Mouse (Mus musculus): ENCODE data around the gene Slc39a11. TPM values are rescaled to one million over a fixed set of nuclear protein-coding genes. Genes with fewer than 3 reads are reported as not detected.

The Slc39a11 gene
- polyA plus RNA-seq, 1 experiment from 2014 or later = 21.8 TPM

DNA sequence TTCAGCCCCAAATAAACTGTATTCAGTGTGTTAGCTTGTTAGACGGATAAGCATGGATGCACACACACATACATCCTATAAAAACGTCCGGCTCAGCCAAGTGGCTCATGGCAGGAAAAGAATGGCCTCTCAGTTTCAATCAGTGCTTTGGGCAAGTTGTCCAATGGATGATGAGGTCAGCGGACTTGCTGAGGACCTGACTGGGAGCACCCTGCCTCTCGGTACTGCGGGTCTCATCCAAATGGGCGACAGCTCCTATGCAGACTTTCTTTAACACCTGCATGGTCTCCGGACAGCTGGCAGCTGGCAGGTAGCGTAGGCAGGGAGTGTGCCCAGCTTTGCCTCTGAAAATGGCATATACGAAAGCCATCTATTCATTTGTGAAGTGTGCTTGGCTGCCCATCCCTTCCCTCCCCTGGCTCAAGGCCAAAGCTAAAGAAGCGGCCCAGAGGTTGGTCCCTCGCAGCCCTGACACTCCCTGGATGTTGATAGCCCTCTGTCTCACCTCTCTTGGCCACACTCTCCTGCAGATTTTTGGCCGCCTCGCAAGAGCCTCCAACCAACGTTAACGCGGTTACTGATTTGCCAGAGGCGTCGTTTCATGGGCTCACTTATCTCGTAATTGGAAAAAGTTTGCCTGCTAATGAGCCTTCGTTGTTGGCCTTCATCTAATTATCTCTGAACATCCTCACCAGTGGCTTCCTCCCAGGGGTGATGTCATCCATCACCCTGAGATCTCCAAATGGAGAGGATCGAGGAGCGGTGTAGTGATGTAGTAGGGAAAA lies 256.3 kb downstream of the Slc39a11 start:
- no peak overlapping the region for H3K27ac ChIP-seq (ENCODE audit: low read depth)
- no peaks in the 10 kb centered on the region for H3K27me3 ChIP-seq (ENCODE audit: insufficient read depth, low read length)
- DNase-seq (no peak), ATAC-seq (ENCODE audit: insufficient read depth) (no peak)
- TF ChIP-seq CTCF (IDR thresholded peaks at IDR 0.05; ENCODE audit: low read depth) = no peak
- H3K4me1 ChIP-seq (ENCODE audit: insufficient read depth) = no peaks in the 10 kb centered on the region
- H3K4me2 ChIP-seq = no peak overlapping the region
- WGBS = 61% methylated on average over 23 of the region's 23 CpGs
- H3K9me3 ChIP-seq (ENCODE audit: low read depth, low read length) = 0 out of 2 replicates have a peak, but pooled peaks cover 5% of the 10 kb centered on the region
- no peak overlapping the region for H3K4me3 ChIP-seq (ENCODE audit: low read depth, low read length)
- H3K9ac ChIP-seq = no peak overlapping the region
- H3K36me3 ChIP-seq (ENCODE audit: insufficient read depth) = no peaks in the 10 kb centered on the region

GRCm38 (mm10) chr11:113391664-113392063 lies 258.2 kb downstream of the Slc39a11 start:
- DNase-seq (no peak), ATAC-seq (ENCODE audit: insufficient read depth) (no peak)
- H3K4me1 ChIP-seq (ENCODE audit: insufficient read depth) = no peaks in the 10 kb centered on the region
- no peak overlapping the region for H3K9ac ChIP-seq
- 91% methylated on average over 12 of the region's 12 CpGs for WGBS
- no peak overlapping the region for H3K4me3 ChIP-seq (ENCODE audit: low read depth, low read length)
- TF ChIP-seq CTCF (IDR thresholded peaks at IDR 0.05; ENCODE audit: low read depth) = no peak
- H3K36me3 ChIP-seq (ENCODE audit: insufficient read depth) = no peaks in the 10 kb centered on the region
- no peak overlapping the region for H3K4me2 ChIP-seq
- no peaks in the 10 kb centered on the region for H3K27me3 ChIP-seq (ENCODE audit: insufficient read depth, low read length)
- H3K9me3 ChIP-seq (ENCODE audit: low read depth, low read length) = no peaks in the 10 kb centered on the region
- no peak overlapping the region for H3K27ac ChIP-seq (ENCODE audit: low read depth)

GRCm38 (mm10) chr11:113389637-113390036 lies 260.2 kb downstream of the Slc39a11 start:
- Histone ChIP-seq H3K27ac (ENCODE audit: low read depth) (no peak overlapping the region), H3K9ac (no peak overlapping the region), H3K27me3 (ENCODE audit: insufficient read depth, low read length) (no peaks in the 10 kb centered on the region), H3K4me1 (ENCODE audit: insufficient read depth) (no peaks in the 10 kb centered on the region), H3K9me3 (ENCODE audit: low read depth, low read length) (no peaks in the 10 kb centered on the region), H3K4me3 (ENCODE audit: low read depth, low read length) (no peak overlapping the region), H3K4me2 (no peak overlapping the region), H3K36me3 (ENCODE audit: insufficient read depth) (no peaks in the 10 kb centered on the region)
- DNase-seq = peak; percentile 24
- no peak for TF ChIP-seq CTCF (IDR thresholded peaks at IDR 0.05; ENCODE audit: low read depth)
- 47% methylated on average over 6 of the region's 6 CpGs for WGBS
- peak; percentile 49; the same call in 1 of the 2 replicates for ATAC-seq (ENCODE audit: insufficient read depth)

GRCm38 (mm10) chr11:113382674-113383571 lies 267.0 kb downstream of the Slc39a11 start:
- H3K36me3 ChIP-seq (ENCODE audit: insufficient read depth) = no peaks in the 10 kb centered on the region
- no peak for ATAC-seq (ENCODE audit: insufficient read depth)
- H3K4me2 ChIP-seq = no peak overlapping the region
- no peak overlapping the region for H3K4me3 ChIP-seq (ENCODE audit: low read depth, low read length)
- DNase-seq = peak; percentile 30
- no peaks in the 10 kb centered on the region for H3K4me1 ChIP-seq (ENCODE audit: insufficient read depth)
- no peaks in the 10 kb centered on the region for H3K27me3 ChIP-seq (ENCODE audit: insufficient read depth, low read length)
- 43% methylated on average over 10 of the region's 10 CpGs for WGBS
- H3K27ac ChIP-seq (ENCODE audit: low read depth) = no peak overlapping the region
- no peaks in the 10 kb centered on the region for H3K9me3 ChIP-seq (ENCODE audit: low read depth, low read length)
- no peak overlapping the region for H3K9ac ChIP-seq
- no peak for TF ChIP-seq CTCF (IDR thresholded peaks at IDR 0.05; ENCODE audit: low read depth)

GRCm38 (mm10) chr11:113381550-113381949 lies 268.3 kb downstream of the Slc39a11 start:
- no peak overlapping the region for H3K4me3 ChIP-seq (ENCODE audit: low read depth, low read length)
- DNase-seq (no peak), ATAC-seq (ENCODE audit: insufficient read depth) (no peak)
- H3K4me1 ChIP-seq (ENCODE audit: insufficient read depth) = no peaks in the 10 kb centered on the region
- no peaks in the 10 kb centered on the region for H3K36me3 ChIP-seq (ENCODE audit: insufficient read depth)
- no peak overlapping the region for H3K27ac ChIP-seq (ENCODE audit: low read depth)
- H3K9me3 ChIP-seq (ENCODE audit: low read depth, low read length) = no peaks in the 10 kb centered on the region
- no peak for TF ChIP-seq CTCF (IDR thresholded peaks at IDR 0.05; ENCODE audit: low read depth)
- no peak overlapping the region for H3K4me2 ChIP-seq
- no peak overlapping the region for H3K9ac ChIP-seq
- H3K27me3 ChIP-seq (ENCODE audit: insufficient read depth, low read length) = no peaks in the 10 kb centered on the region
- WGBS = 79% methylated on average over 8 of the region's 8 CpGs

DNA sequence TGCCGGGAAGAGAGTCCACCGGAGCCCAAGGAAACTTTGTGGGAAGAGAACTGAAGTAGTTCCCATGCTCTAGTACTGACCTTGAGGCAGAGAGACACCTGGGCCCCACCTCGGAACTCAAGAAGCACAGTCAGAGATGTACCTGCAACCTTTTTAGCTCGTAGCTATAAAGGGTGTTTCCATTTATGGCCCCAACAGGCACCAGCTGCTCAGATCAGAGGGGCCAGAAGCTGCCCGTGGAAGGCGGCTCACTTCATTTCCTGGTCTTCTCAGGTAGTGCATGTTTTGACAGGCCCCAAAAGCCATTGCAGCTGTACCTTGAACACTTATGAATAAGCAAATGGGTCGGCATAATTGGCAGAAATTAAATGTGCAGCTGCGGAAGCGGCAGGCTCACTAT lies 271.0 kb downstream of the Slc39a11 start:
- Histone ChIP-seq H3K27me3 (ENCODE audit: insufficient read depth, low read length) (no peaks in the 10 kb centered on the region), H3K4me2 (no peak overlapping the region), H3K4me3 (ENCODE audit: low read depth, low read length) (no peak overlapping the region), H3K9ac (no peak overlapping the region), H3K27ac (ENCODE audit: low read depth) (no peak overlapping the region), H3K9me3 (ENCODE audit: low read depth, low read length) (no peaks in the 10 kb centered on the region), H3K36me3 (ENCODE audit: insufficient read depth) (no peaks in the 10 kb centered on the region), H3K4me1 (ENCODE audit: insufficient read depth) (no peaks in the 10 kb centered on the region)
- TF ChIP-seq CTCF (IDR thresholded peaks at IDR 0.05; ENCODE audit: low read depth) = no peak
- WGBS = 83% methylated on average over 9 of the region's 9 CpGs
- ATAC-seq (ENCODE audit: insufficient read depth) (no peak), DNase-seq (no peak)

DNA sequence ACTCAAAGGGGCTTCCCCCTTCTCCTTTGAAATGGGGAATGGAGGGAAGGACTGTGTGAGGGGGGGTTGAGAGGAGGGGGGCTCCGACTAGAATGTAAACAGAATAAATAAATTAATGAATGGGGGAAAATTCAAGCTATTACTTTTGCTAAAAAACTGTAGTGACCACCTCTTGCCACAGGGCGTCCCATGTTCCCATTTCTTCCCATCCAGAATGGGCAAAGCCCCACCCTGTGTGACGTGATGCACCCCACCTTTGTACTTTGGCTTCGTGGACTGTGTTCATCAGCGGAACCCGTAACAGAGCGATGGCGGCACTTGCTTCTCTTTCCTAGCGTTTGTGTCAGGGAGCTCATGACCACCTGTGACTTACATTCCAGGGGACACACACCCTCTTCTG lies 273.8 kb downstream of the Slc39a11 start:
- DNase-seq (no peak), ATAC-seq (ENCODE audit: insufficient read depth) (no peak)
- H3K4me2 ChIP-seq = no peak overlapping the region
- 78% methylated on average over 9 of the region's 9 CpGs for WGBS
- H3K9me3 ChIP-seq (ENCODE audit: low read depth, low read length) = no peaks in the 10 kb centered on the region
- H3K27ac ChIP-seq (ENCODE audit: low read depth) = no peak overlapping the region
- TF ChIP-seq CTCF (IDR thresholded peaks at IDR 0.05; ENCODE audit: low read depth) = peak; percentile 47
- no peaks in the 10 kb centered on the region for H3K27me3 ChIP-seq (ENCODE audit: insufficient read depth, low read length)
- H3K4me1 ChIP-seq (ENCODE audit: insufficient read depth) = no peaks in the 10 kb centered on the region
- H3K9ac ChIP-seq = no peak overlapping the region
- no peak overlapping the region for H3K4me3 ChIP-seq (ENCODE audit: low read depth, low read length)
- H3K36me3 ChIP-seq (ENCODE audit: insufficient read depth) = no peaks in the 10 kb centered on the region

Data from lung, embryonic 14.5 days (tissue).